Mouse (Mus musculus) ES-E14 (cell line): ENCODE results near the gene Smox. TPM values are rescaled to one million over a fixed set of nuclear protein-coding genes. Genes with fewer than 3 reads are reported as not detected.
A peak's percentile ranks its signal among the peaks of the same experiment; 100 is the strongest.

ENCODE experiments used
- DNase-seq: peaks from one replicate; pipeline ENCODE4 v3.0.0-alpha.2; 2013; ENCODE audit warnings: low read depth, low spot score
- H3K27ac ChIP-seq: 2 replicates; pipeline ENCODE4 v1.5.1; 2012; ENCODE audit warnings: low read depth, mild to moderate bottlenecking, low read length, moderate library complexity, mixed read lengths; ENCODE audit not compliant: poor library complexity, insufficient read depth, severe bottlenecking
- H3K36me3 ChIP-seq: 2 replicates; pipeline ENCODE4 v1.6.1; 2012; ENCODE audit warnings: mild to moderate bottlenecking, low read length, moderate library complexity, mixed read lengths; ENCODE audit not compliant: control insufficient read depth, poor library complexity, insufficient read depth, severe bottlenecking
- H3K4me1 ChIP-seq, 2 experiments: fragments of 150-350 bp in 1 of 2; sonication (generic) in 1 of 2; 2 replicates each; pipeline ENCODE4 v1.6.1; 2012; ENCODE audit warnings: low read length in 2 of 2, mild to moderate bottlenecking in 1 of 2, mixed read lengths in 1 of 2; ENCODE audit not compliant: control insufficient read depth in 2 of 2, insufficient read depth in 2 of 2, poor library complexity in 1 of 2
- H3K4me3 ChIP-seq, 2 experiments: fragments of 150-350 bp in 1 of 2; sonication (generic) in 1 of 2; 2 replicates each; pipeline ENCODE4 v1.5.1; 2012; ENCODE audit warnings: low read length in 2 of 2, low read depth in 1 of 2, mild to moderate bottlenecking in 1 of 2, mixed read lengths in 1 of 2; ENCODE audit not compliant: insufficient read depth in 1 of 2, poor library complexity in 1 of 2, severe bottlenecking in 1 of 2
- H3K9ac ChIP-seq: 2 replicates; pipeline ENCODE4 v1.6.1; 2012; ENCODE audit warnings: low read depth, mild to moderate bottlenecking, low read length, mixed read lengths; ENCODE audit not compliant: poor library complexity, insufficient read depth, severe bottlenecking
- H3K9me3 ChIP-seq: fragments of 150-350 bp; sonication (generic); 2 replicates; pipeline ENCODE4 v1.6.1; 2012; ENCODE audit warnings: low read depth, mild to moderate bottlenecking, low read length; ENCODE audit not compliant: control insufficient read depth, insufficient read depth
- CHD2 ChIP-seq: IDR thresholded peaks from 2 replicates; pipeline ENCODE4 v1.6.1; 2014; ENCODE audit warnings: mild to moderate bottlenecking, low read depth, low read length, inconsistent platforms
- HCFC1 ChIP-seq: IDR thresholded peaks from 2 replicates; pipeline ENCODE4 v1.6.1; 2012; ENCODE audit warnings: low read length, inconsistent platforms, borderline replicate concordance; ENCODE audit not compliant: insufficient read depth
- MAFK ChIP-seq: IDR thresholded peaks from 2 replicates; pipeline ENCODE4 v1.6.1; 2014; ENCODE audit warnings: mild to moderate bottlenecking, low read depth, low read length, inconsistent platforms; ENCODE audit not compliant: insufficient read depth
- ZC3H11A ChIP-seq: IDR thresholded peaks from 2 replicates; pipeline ENCODE4 v1.6.1; 2012; ENCODE audit warnings: low read depth, mild to moderate bottlenecking, inconsistent platforms, low read length, borderline replicate concordance
- ZNF384 ChIP-seq: IDR thresholded peaks from 2 replicates; pipeline ENCODE4 v1.6.1; 2012; ENCODE audit warnings: low read depth, low read length, inconsistent platforms
- in situ Hi-C, 2 experiments: fragments of 600-800 bp; cut with MboI; formaldehyde crosslinking; loops; one replicate each; pipeline ENCODE4 v1.15.1; 2025; ENCODE audit warnings: low sequenced_read_pairs in 2 of 2, inconsistent platforms in 1 of 2; ENCODE audit not compliant: unreplicated experiment in 2 of 2
- total RNA-seq: library from RNA; depleted of rRNA; stranded (reverse); fragments of 300-350 nt; gene quantifications from 2 replicates; pipeline ENCODE4 v1.2.3, GENCODE M21; 2012; rRNA removed

The Smox gene
- 12.9 and 16.1 TPM in 2 replicates for total RNA-seq

DNA sequence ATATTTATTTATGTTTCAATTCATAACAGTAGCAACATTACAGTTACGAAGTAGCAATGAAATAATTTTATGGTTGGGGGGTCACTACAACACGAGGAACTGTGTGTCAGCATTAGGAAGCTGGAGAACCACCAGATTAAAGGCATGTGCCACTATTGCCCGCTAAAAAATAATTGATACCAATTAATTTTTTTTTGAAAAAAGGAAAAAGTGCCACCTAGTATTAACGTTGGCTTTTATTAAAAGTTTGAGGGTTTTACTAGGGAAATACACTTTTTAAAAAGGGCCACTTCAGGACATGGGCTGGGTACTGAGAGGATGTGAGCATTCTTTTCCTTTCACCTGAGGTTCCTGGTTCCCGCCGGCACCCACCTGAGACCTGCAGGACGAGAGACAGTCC is at the start of gene Smox:
Smox (plus strand) TSS at position 301 of the 400 bp plus-strand sequence.
- in situ Hi-C loops = no loop called here
- Histone ChIP-seq H3K9ac (peak within 1 kb of the TSS; percentile 59), H3K9me3 (no peaks in the 10 kb centered on the region), H3K36me3 (no peaks in the 10 kb centered on the region), H3K4me1 (peaks cover 2 to 4% of the 10 kb centered on the region in 2 experiments; a peak in 2 of 4 replicates), H3K4me3 (peak within 1 kb of the TSS; percentile 73 to 78), H3K27ac (no peak within 1 kb of the TSS)
- TF ChIP-seq ZNF384 (no peak), HCFC1 (no peak), CHD2 (no peak), MAFK (no peak), ZC3H11A (no peak)
- DNase-seq = no peak

DNA sequence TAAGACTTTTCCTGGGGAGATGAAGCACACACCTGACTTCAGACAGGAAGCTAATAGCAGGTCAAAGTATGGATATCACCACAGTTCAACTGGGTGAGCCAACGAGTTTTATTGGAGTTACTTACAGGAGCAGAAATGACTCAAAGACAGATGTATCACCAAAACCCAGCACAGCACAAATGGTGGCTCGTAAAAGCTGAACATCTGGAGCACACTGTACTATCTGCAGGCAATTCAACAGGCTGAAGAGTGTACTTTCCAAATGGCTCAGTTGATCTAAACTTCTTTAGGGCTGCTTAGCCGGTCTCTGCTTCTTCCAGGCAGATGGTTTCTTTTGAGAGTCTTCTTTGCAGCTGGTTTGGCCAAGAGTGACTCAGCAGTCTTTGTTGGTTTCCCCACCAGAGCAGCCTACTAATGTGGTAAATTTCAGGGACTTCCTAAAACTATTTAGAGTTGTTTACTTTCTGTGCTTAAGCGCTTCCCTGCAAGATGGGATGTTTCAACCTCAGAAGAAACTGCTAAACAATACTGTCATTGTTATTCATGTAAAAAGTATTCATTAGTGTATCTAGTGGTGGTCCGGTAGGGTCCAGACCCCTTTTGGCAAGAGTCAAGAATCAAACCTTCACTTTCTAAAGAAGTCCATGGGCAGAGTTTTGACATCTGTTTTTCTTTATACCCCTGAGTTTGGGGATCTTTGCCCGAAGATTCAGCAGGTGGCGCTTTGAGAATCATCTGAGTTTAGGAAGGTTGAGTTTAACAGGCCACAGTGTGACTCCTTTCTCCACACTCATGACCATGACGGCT is 48.0 kb upstream of the Smox start:
- Histone ChIP-seq H3K4me3 (no peak overlapping the region), H3K4me1 (peaks cover 0 to 2% of the 10 kb centered on the region in 2 experiments; a peak in 1 of 4 replicates), H3K9me3 (no peaks in the 10 kb centered on the region), H3K36me3 (no peaks in the 10 kb centered on the region), H3K27ac (no peak overlapping the region), H3K9ac (no peak overlapping the region)
- no peak for DNase-seq
- TF ChIP-seq HCFC1 (no peak), MAFK (peak; percentile 80), CHD2 (no peak)
- in situ Hi-C loops = no loop called here

DNA sequence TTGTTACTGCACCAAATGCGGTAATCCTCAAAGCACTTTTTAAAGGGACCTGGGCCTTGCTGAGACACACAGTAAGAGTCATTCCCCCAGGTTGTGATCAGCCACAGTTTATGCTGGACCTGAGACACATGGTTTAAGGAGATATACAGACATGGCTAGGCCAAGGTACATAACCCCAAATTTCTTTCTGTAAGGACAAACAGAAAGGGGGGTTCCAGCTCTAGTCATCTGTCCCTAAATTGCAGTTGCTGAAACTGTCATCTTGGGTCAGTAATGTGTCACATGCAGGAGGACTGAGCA is 47.5 kb upstream of the Smox start:
- no peaks in the 10 kb centered on the region for H3K36me3 ChIP-seq
- in situ Hi-C loops = no loop called here
- no peak for TF ChIP-seq MAFK
- TF ChIP-seq ZNF384 = no peak
- no peak for TF ChIP-seq CHD2
- H3K9ac ChIP-seq = no peak overlapping the region
- DNase-seq = no peak
- H3K27ac ChIP-seq = no peak overlapping the region
- H3K4me1 ChIP-seq = peaks cover 0 to 2% of the 10 kb centered on the region in 2 experiments; a peak in 1 of 4 replicates
- no peak overlapping the region for H3K4me3 ChIP-seq
- H3K9me3 ChIP-seq = no peaks in the 10 kb centered on the region

DNA sequence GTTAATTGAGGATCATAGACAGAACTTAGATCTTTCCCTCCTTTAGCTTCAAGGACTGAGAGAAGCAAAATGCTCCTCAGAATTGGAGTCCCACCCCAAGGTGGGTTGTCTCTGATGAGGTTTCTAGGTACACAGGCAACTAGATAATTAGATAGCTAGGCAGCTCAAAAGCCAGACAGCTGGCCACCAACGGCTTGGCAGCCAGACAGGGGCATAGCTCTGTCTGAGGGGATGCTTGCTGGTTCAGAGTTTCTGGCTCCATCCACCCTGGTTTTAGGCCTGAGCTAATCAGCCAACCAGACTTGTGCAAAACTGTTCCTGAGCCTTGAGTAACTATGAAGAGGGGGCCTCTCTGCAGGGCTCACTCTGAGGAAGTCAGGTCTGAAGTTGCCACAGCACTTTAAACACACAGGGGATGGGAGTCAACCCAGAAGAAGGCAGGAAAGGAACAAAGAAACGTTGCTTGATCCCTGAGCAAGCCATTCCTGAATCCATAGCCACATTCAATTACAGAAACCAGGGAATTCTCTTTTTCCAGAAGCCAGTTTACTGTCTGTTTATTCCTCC is 44.8 kb upstream of the Smox start:
- Histone ChIP-seq H3K9me3 (no peaks in the 10 kb centered on the region), H3K36me3 (no peaks in the 10 kb centered on the region), H3K27ac (no peak overlapping the region), H3K9ac (no peak overlapping the region), H3K4me1 (peaks cover 0 to 2% of the 10 kb centered on the region in 2 experiments; a peak in 1 of 4 replicates), H3K4me3 (no peak overlapping the region)
- in situ Hi-C loops = no loop called here
- TF ChIP-seq ZNF384 (no peak), HCFC1 (no peak), CHD2 (no peak), MAFK (no peak), ZC3H11A (no peak)
- DNase-seq = no peak
